Mouse (Mus musculus) ovary, postnatal 10 days (tissue): ENCODE results near the gene 1110051M20Rik.
"Not testable (repeated sequence)": the region's sequence is repeated elsewhere in the genome, so short reads cannot be mapped to it uniquely, and the experiment has no call there.

Source experiments
- DNase-seq: peaks from one replicate; pipeline ENCODE4 v3.0.0; 2022; ENCODE audit warnings: low spot score

1110051M20Rik gene

DNA sequence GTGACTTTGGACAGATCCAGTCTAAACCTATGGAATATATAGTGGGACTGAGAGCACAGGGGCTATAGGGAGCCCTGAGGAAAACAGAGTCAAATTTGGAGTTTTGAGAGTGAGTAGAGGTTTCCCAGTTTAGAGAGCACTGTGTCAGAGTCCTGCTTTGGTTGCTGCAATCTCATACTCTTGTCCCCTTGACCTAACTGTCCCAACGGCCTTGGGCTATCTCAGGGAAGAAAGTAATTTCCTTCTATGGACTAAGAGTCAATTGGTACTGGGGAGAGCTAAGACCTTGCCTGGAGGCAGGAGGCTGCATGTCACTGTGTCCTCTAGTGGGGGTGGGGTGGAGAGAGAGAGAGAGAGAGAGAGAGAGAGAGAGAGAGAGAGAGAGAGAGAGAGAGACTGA is 185.7 kb downstream of the 1110051M20Rik start:
- DNase-seq: no peak

DNA sequence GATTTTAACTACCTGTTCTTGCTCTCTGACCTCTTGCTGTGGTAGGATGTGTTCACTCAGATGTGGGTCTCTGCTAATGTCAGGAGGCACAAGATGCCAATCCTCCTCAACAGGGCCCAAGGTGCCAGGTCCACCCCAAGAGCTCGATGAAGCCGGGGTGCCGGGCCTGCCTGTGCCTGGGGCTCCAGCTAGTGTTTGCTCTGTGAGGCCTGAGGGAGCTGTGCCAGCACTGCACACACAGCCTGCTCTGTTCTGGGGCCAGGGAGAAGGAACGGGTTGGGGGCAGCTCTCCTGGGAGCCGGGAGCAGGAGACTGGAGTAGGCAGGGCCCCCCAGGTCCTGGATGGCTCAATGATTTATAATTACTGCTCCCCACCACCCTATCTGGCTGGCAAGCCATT is 186.4 kb downstream of the 1110051M20Rik start:
- DNase-seq: no peak

DNA sequence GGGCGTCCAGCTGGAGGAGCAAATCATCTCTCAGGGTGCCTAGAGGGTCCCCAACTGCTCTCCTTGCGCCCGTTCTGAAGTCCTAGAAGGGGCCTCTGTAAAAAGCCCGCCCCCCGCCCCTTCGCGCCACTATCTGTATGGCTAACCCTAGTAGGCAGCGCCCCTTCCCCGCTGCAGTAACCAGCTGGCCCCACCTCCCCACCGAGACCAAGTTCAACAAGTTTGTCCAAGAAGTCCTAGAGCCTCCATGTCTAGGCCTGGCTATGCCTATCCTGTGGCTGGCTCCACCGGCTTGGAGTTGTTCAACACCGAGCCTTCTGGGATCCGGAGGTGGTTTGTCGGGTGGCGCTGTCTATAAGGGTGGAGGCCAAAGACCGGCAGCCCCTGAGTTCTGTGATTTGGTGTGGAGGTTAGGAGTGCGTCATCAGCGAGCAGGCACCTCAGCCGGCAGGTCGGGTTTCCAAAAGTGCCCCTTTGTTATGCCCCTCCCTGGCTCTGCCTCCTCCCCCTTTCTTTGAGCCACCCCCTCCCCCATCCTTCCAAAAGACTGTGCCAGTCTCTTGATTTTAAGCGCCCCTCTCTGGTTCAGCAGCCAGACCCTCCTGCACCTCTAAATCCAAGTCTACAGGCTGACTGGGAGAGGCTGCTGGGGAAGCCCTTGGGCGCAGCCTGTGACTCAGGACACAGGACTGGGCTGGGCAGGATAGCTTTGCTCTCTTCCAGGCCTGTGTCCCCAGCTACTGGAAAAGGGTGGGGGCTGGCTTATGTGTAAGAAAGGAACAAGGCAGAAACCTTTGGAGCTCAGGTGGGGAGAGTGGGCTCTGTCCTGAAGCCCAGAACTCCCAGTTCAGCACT is 187.2 kb downstream of the 1110051M20Rik start:
- DNase-seq: peak; percentile 31

DNA sequence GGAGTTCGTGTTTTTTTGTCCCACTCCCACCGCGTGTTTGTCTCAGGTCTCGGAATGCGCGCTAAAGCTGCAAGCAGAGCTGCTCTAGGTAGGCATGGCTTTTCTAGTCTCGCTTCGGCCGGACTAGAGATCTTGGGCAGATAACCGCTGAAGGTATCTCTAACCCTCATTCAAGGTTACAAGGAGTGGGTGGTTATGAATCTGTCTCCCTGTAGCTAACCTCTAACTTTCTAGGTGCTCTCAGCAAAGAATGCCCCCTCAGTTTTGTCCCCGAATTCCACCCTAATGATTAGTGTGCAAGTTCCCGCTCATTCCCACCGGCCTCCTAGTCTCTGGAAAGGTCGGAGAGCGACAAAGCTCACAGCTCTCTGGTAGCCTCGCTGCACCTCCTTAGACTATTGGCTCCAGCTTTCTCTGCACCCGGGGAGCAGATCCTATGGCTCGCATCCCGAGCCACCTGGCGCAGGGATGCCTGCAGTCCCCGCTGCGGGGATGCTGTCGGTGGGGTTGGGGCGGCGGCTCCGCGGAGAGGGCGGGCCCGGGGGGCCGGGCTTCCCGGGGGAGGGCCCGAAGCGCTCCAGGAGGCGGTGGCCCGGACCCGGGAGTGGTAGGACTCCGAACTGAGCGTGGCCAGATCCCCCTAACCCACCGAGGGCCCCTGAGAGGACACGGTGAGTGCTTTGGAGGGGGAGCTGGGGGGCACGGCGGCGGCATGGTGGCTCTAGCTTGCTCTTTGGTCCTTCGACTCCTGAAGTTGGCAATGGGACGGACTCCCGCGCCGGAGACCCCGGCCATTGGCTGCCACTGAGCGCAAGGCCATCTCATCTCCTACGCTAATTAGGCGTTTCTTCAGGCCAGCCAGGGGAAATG is 188.0 kb downstream of the 1110051M20Rik start:
- peak; percentile 50 for DNase-seq

DNA sequence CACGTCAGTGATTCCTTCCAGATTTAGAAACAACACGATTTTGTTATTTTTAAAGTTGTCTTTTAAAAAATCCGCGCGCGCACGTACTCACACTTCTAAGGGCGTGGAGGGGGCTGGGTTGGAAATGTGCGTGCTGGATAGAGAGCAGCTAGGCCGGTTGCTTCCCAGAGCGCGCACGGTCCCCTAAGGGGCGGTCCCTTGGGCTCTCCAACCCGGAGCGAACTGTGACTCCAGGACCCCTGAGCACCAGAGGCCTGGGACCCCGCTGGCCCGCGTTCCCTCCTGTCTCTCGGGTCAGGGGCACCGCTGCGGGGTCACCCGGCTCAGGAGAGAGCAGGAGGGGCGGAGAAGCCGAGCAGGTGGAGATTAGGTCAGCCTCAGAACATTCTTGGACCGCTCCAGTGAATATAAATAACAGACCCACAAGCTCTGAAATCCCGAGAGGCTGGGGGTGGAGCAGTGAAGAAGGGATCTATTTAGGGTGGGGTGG is 188.8 kb downstream of the 1110051M20Rik start, which contains the start of gene Pacsin3:
Gene Pacsin3, plus strand, starts transcription at position 294 of the 490 bp plus-strand sequence.
- DNase-seq: no peak

DNA sequence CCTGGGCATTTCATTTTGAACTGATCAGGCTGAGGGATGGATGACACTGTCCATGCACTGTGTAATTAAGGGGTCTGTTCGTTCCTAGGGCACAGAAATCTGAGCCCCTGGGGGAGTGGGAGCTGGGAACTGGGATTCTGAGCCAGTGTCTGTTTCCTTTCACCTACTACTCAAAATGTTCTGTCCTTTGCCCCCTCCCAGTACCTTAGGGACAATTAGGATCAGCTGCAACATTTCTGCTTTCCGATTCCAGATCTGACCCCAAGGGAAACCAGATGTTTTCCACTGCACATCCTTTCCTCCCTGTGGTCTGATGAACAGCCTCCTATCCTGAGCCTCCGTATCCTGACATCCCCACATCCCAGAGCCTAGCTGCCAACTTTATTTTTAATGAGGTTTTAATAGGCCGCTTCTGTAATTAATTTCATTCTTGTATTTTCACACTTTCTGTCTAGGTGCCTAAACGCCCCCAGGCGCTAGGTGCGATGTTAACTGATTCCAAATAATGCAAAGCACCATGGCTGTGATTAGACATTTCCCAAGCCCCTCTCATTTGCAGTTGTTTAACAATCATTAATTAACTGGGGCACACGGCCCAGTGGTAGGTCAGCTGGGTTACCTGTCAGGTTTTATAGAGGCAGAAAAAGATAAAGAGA is 189.7 kb downstream of the 1110051M20Rik start:
- DNase-seq: no peak

DNA sequence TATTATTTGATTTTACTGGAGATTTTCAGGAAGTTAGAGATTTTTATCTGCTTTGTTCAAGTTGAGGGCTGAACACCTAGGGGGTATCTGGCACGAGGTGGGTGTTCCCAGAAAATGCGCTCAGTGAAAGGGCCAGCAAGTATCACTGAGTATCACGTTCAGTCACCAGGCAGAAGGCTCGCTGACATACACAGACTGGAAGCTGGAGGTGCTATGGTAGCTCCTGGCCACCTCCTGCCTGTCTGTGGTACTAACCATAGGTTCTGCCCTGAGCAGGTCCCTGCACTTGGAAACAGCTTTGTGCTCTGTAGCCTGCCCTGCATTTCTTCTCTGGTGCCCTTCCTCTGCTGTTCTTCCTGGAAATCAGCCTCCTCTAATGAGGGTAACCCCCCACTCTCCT is 192.0 kb downstream of the 1110051M20Rik start:
- no peak for DNase-seq

DNA sequence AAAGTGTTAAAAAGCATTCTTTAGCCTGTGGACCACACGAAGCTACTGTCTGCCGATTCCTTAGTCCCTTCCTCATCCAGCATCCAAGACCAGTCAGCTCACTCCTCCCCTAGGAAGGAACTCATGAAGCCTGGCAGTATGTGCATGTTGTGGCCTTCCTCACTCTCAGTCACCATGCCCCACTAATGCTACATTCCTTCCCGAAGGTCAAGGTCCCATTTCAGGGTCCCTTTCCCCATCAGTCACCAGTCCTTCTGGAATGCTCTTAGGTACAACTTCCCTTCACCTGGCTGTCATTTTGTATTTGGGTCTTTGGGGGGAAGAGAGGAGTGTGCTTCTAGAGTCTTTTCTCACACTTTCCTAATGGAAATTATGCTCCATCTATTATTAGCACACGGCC is 192.5 kb downstream of the 1110051M20Rik start:
- no peak for DNase-seq

DNA sequence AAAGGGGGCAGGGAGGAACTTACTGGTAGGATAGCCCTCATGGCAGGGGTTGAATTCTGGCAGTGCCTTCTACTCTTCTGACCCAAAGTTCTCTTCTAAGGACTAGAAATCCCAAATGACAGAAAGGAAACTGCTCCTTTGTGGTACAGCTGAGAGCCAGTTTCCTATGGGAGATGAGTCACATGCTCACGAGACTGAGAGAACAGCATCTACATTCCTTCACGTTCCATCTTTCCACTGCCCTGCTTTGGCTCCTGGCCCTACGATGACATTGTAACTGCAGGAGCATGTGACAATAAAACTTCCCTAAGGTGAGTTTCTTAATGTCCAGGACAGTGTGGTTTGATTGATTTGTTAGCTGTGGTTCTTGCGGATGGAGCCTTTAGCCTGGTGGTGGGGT is 196.1 kb downstream of the 1110051M20Rik start:
- DNase-seq: no peak

DNA sequence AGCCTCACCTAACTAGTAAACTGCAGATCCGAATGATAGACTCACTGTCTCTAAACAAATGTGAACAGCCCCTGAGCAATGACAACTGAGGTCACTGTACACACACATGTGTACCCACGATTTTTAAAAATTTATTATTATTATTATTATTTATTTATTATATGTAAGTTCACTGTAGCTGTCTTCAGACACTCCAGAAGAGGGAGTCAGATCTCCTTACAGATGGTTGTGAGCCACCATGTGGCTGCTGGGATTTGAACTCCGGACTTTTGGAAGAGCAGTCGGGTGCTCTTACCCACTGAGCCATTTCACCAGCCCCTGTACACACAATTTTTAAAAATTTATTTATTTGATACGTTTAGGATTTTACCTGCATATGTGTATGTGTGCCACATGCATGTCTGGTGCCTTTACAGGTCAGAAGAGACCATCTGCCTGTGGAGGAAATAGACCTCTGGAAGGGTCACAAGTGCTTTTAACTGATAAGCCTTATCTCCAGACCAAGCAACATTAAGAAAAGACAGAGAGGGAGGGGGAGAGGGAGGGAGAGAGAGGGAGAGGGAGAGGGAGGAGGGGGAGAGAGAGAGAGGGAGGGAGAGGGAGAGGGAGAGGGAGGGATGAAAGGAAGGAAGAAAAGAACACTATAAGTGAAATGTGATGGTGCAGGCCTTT is 199.8 kb downstream of the 1110051M20Rik start:
- no peak for DNase-seq

DNA sequence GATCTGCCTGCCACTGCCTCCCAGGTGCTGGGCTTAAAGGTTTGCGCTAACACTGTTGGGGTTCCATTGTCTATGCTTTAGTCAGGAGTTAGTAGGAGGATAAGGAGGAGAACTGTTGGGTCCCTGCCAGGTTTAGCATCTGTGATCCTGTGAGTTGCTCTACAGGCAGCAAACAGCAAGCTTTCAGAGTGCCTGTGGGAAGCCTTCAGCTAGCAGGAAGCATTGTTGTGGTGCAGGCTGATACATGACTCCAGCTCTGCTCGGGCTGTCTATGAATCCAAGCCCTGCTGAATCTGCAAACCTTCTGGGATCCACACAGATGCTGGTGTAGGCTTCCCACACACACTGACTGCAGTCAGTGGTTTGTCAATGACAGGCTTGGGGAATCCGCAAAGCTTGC is 201.1 kb downstream of the 1110051M20Rik start:
- no peak for DNase-seq

DNA sequence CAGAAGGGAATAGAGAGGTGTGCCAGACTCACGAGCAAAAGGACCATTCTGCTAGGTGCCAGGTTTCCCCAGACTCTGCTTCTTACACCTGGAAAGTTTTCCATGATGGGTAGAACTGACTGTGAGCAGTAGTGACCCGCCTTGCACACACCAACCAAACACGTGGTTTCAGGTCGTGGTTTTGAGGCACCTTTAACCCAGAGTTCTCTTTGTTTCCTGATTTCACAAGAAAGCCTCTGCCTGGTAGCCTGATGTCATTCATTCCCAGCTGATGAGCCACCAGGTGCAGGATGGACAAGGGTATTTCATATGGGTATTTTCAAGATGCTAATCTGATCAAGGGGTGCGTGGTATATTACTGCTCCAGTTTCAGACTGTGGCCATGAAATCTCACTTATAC is 202.0 kb downstream of the 1110051M20Rik start:
- no peak for DNase-seq

DNA sequence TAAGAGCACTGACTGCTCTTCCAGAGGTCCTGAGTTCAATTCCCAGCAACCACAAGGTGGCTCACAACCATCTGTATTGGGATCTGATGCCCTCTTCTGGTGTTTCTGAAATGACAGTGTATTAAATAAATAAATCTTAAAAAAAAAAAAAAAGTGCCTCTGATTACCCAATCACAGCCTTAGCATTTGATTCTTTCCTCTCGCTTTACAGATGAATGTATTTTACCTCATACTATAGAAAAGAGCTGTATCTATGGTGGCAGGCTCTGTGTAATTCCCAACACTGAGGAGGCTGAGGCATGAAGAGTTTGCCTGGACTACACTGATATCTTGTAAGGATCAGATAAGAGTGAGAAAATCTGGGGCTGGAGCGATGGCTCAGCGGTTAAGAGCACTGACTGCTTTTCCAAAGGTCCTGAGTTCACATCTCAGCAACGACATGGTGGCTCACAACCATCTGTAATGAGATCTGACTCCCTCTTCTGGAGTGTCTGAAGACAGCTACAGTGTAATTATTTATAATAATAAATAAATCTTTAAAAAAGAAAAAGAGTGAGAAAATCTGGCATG is 206.9 kb downstream of the 1110051M20Rik start:
- DNase-seq: not testable (repeated sequence)

DNA sequence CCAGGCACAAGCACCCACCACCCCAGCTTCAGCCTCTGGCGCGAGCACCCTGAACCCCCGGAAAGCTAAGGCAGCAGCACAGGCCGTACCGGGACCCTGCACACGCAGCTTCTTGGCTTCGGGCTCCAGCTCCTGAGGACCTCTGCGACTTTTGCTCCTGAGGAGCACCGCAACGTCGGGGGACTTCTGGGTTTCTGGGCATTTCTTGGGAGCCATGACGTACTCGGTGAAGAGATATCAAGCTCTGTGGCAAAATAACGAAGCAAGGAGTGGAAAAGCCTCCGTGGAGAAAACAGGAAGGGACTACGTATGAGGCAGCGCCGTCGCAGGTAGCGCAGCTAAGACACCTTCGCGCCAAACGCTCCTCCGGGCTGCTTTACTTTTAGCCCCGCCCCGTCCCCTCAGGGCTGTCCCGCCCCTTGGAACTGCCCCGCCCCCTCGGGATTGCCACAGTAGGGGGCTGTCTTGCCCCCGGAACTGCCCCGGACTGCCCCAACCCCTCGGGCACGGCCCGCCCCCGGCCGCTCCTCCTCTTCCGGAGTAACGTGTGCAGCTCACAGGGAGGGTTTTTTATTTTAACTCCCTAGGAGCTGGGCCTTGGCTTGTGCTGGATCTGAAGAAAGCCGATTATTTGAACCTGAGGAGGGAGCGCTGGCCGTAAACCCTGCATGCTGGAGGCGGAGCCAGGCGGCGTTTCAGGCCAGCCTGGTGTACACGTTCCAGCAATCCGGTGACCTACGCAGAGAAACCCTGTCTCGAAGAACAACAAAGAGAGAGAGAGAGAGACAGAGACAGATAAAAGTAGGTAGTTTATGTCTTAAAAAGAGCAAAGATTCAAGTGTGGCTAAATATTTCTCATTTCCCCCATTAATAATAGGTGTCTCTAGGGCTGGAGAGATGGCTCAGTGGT is 207.6 kb downstream of the 1110051M20Rik start, which contains the start of gene Ddb2:
Gene Ddb2, minus strand, starts transcription at position 382 of the 910 bp plus-strand sequence.
- DNase-seq: peak; percentile 65

DNA sequence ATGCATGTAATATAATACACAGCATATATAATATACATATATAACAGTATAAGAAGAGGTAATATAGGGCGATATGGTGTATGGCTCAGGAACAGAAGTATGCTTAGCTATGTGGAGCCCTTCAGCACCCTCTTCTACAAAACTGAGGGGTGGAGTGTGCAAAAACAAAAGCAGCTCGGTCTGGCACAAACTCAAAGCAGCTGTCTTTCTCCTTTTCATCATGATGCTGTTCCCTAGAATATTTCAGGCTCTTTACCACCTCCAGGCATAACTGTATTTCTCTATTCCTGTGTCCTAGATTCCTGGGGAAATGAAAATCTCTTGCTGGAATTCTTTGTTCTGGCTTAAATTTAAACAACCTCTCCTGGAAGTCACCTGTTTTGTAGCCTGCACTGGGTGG is 214.8 kb downstream of the 1110051M20Rik start:
- no peak for DNase-seq
